Mouse (Mus musculus): Measurements from ENCODE around the gene Armc7. TPM values are rescaled to one million over a fixed set of nuclear protein-coding genes. Genes with fewer than 3 reads are reported as not detected.

The Armc7 gene
- total and polyA plus RNA-seq, 2 experiments from 2014 or later, result 13.4 to 14.0 TPM

- no peak overlapping the region for H3K4me2 ChIP-seq (ENCODE audit: low read depth, low read length, poor library complexity, severe bottlenecking)
- WGBS, result 83% methylated on average over 4 of the region's 4 CpGs
Measured at GRCm38 (mm10) chr11:115432814-115433213, 42.7 kb upstream of the Armc7 start.

GRCm38 (mm10) chr11:115433342-115433741 is 42.1 kb upstream of the Armc7 start:
- H3K9me3 ChIP-seq (ENCODE audit: low read length), result no peaks in the 10 kb centered on the region
- H3K27me3 ChIP-seq (ENCODE audit: insufficient read depth, low read length), result no peaks in the 10 kb centered on the region
- no peak overlapping the region for H3K9ac ChIP-seq (replicated peaks; ENCODE audit: low read length, poor library complexity, severe bottlenecking)
- ATAC-seq (ENCODE audit: low FRiP score) (no peak), DNase-seq (ENCODE audit: low spot score) (no peak)
- H3K4me2 ChIP-seq (ENCODE audit: low read depth, low read length, poor library complexity, severe bottlenecking), result no peak overlapping the region
- peaks cover 10% of the 10 kb centered on the region for H3K4me1 ChIP-seq (ENCODE audit: insufficient read depth, low read length)
- no peak overlapping the region for H3K4me3 ChIP-seq (ENCODE audit: low read depth, low read length)
- WGBS, result 84% methylated on average over 6 of the region's 6 CpGs
- peaks cover 35% of the 10 kb centered on the region for H3K36me3 ChIP-seq (ENCODE audit: insufficient read depth, low read length)
- H3K27ac ChIP-seq (ENCODE audit: low read depth, low read length), result no peak overlapping the region
- no peak for TF ChIP-seq CTCF (IDR thresholded peaks at IDR 0.05)

More at GRCm38 (mm10) chr11:115432814-115433213, 42.7 kb upstream of the Armc7 start:
- no peaks in the 10 kb centered on the region for H3K27me3 ChIP-seq (ENCODE audit: insufficient read depth, low read length)
- no peaks in the 10 kb centered on the region for H3K9me3 ChIP-seq (ENCODE audit: low read length)
- no peak overlapping the region for H3K4me3 ChIP-seq (ENCODE audit: low read depth, low read length)
- ATAC-seq (ENCODE audit: low FRiP score) (no peak), DNase-seq (ENCODE audit: low spot score) (no peak)
- H3K9ac ChIP-seq (replicated peaks; ENCODE audit: low read length, poor library complexity, severe bottlenecking), result no peak overlapping the region
- peaks cover 35% of the 10 kb centered on the region for H3K36me3 ChIP-seq (ENCODE audit: insufficient read depth, low read length)
- TF ChIP-seq CTCF (IDR thresholded peaks at IDR 0.05), result no peak
- no peak overlapping the region for H3K27ac ChIP-seq (ENCODE audit: low read depth, low read length)
- peaks cover 10% of the 10 kb centered on the region for H3K4me1 ChIP-seq (ENCODE audit: insufficient read depth, low read length)

- Histone ChIP-seq H3K27me3 (ENCODE audit: insufficient read depth, low read length) (no peaks in the 10 kb centered on the region), H3K36me3 (ENCODE audit: insufficient read depth, low read length) (peaks cover 19% of the 10 kb centered on the region), H3K4me2 (ENCODE audit: low read depth, low read length, poor library complexity, severe bottlenecking) (peak overlapping the region; percentile 57), H3K9me3 (ENCODE audit: low read length) (no peaks in the 10 kb centered on the region), H3K4me3 (ENCODE audit: low read depth, low read length) (peak overlapping the region; percentile 24), H3K27ac (ENCODE audit: low read depth, low read length) (no peak overlapping the region), H3K4me1 (ENCODE audit: insufficient read depth, low read length) (peaks cover 10% of the 10 kb centered on the region), H3K9ac (replicated peaks; ENCODE audit: low read length, poor library complexity, severe bottlenecking) (peak overlapping the region; percentile 51; the same call in 1 of the 2 replicates)
- no peak for TF ChIP-seq CTCF (IDR thresholded peaks at IDR 0.05)
- DNase-seq (ENCODE audit: low spot score), result peak; percentile 50
- no peak; the same call in 1 of the 2 replicates for ATAC-seq (ENCODE audit: low FRiP score)
- 4% methylated on average over 31 of the region's 31 CpGs for WGBS
Measured at GRCm38 (mm10) chr11:115435596-115436337, 39.7 kb upstream of the Armc7 start.

GRCm38 (mm10) chr11:115437571-115438122 is 37.8 kb upstream of the Armc7 start:
- no peak for TF ChIP-seq CTCF (IDR thresholded peaks at IDR 0.05)
- Histone ChIP-seq H3K9me3 (ENCODE audit: low read length) (no peaks in the 10 kb centered on the region), H3K9ac (replicated peaks; ENCODE audit: low read length, poor library complexity, severe bottlenecking) (no peak overlapping the region), H3K4me3 (ENCODE audit: low read depth, low read length) (no peak overlapping the region), H3K27ac (ENCODE audit: low read depth, low read length) (no peak overlapping the region), H3K36me3 (ENCODE audit: insufficient read depth, low read length) (peaks cover 3% of the 10 kb centered on the region; the same call in 1 of the 2 replicates), H3K27me3 (ENCODE audit: insufficient read depth, low read length) (no peaks in the 10 kb centered on the region), H3K4me2 (ENCODE audit: low read depth, low read length, poor library complexity, severe bottlenecking) (no peak overlapping the region), H3K4me1 (ENCODE audit: insufficient read depth, low read length) (peaks cover 10% of the 10 kb centered on the region)
- 84% methylated on average over 5 of the region's 5 CpGs for WGBS
- ATAC-seq (ENCODE audit: low FRiP score), result no peak
- DNase-seq (ENCODE audit: low spot score), result no peak

GRCm38 (mm10) chr11:115439326-115439725 is 36.1 kb upstream of the Armc7 start:
- no peak overlapping the region for H3K4me3 ChIP-seq (ENCODE audit: low read depth, low read length)
- no peaks in the 10 kb centered on the region for H3K36me3 ChIP-seq (ENCODE audit: insufficient read depth, low read length)
- H3K27ac ChIP-seq (ENCODE audit: low read depth, low read length), result no peak overlapping the region
- H3K9me3 ChIP-seq (ENCODE audit: low read length), result no peaks in the 10 kb centered on the region
- no peaks in the 10 kb centered on the region for H3K27me3 ChIP-seq (ENCODE audit: insufficient read depth, low read length)
- ATAC-seq (ENCODE audit: low FRiP score), result no peak
- H3K4me1 ChIP-seq (ENCODE audit: insufficient read depth, low read length), result peaks cover 10% of the 10 kb centered on the region
- H3K4me2 ChIP-seq (ENCODE audit: low read depth, low read length, poor library complexity, severe bottlenecking), result no peak overlapping the region
- no peak for DNase-seq (ENCODE audit: low spot score)
- no peak overlapping the region for H3K9ac ChIP-seq (replicated peaks; ENCODE audit: low read length, poor library complexity, severe bottlenecking)
- TF ChIP-seq CTCF (IDR thresholded peaks at IDR 0.05), result no peak
- WGBS, result 85% methylated on average over 3 of the region's 3 CpGs

- no peak within 1 kb of the TSS for H3K27ac ChIP-seq (ENCODE audit: low read depth, low read length)
- H3K36me3 ChIP-seq (ENCODE audit: insufficient read depth, low read length), result no peaks in the 10 kb centered on the region
- WGBS, result 91% methylated on average over 9 of the region's 9 CpGs
- TF ChIP-seq CTCF (IDR thresholded peaks at IDR 0.05), result peak; percentile 42
- H3K4me1 ChIP-seq (ENCODE audit: insufficient read depth, low read length), result peaks cover 10% of the 10 kb centered on the region
- H3K9ac ChIP-seq (replicated peaks; ENCODE audit: low read length, poor library complexity, severe bottlenecking), result no peak within 1 kb of the TSS
- H3K9me3 ChIP-seq (ENCODE audit: low read length), result no peaks in the 10 kb centered on the region
- no peak for DNase-seq (ENCODE audit: low spot score)
- no peak for ATAC-seq (ENCODE audit: low FRiP score)
- no peaks in the 10 kb centered on the region for H3K27me3 ChIP-seq (ENCODE audit: insufficient read depth, low read length)
- no peak within 1 kb of the TSS for H3K4me3 ChIP-seq (ENCODE audit: low read depth, low read length)
- H3K4me2 ChIP-seq (ENCODE audit: low read depth, low read length, poor library complexity, severe bottlenecking), result no peak within 1 kb of the TSS
Measured at GRCm38 (mm10) chr11:115439906-115440595, 35.4 kb upstream of the Armc7 start, which contains the start of gene Trim80. Trim80 (plus strand) TSS chr11:115440545.

Measured in midbrain, postnatal 0 days (tissue).